Mouse (Mus musculus): Measurements from ENCODE around the gene Cyb5r4. TPM values are rescaled to one million over a fixed set of nuclear protein-coding genes. Genes with fewer than 3 reads are reported as not detected.

Gene Cyb5r4
- total and polyA plus RNA-seq, 3 experiments: 37.5 to 121 (median 80.6) TPM

DNA sequence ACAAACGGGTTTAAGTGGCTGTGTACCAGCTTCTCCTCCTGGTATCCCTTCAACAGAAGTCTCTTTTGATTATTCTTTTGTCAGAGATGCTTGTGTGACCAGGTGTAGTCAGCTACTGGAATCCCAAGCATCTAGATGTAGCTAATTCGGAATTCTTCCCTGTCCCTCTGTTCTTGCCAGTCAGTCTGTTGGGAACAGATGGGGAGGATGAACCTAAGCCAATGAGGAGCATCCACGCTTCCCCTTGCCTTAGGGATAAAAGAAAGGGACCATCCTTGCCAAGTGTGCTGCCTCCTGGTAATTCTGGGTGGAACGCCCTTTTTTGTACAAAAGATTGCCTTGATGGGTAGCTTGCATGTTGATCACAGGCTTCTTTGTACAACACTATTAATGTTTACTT, 48.3 kb upstream of the Cyb5r4 start:
- dilution Hi-C loops (cut with MboI; ENCODE audit: extremely low pct_ligation_motif_present, extremely low pct_unique_long_range_greater_than_20kb, low sequenced_read_pairs) (no loop called here), in situ Hi-C loops (cut with MboI; ENCODE audit: low pct_ligation_motif_present, low pct_unique_long_range_greater_than_20kb, low sequenced_read_pairs) (no loop called here)
- no peak for TF ChIP-seq TCF12 (IDR thresholded peaks at IDR 0.05; ENCODE audit: low read depth, low read length)
- no peak for TF ChIP-seq HCFC1 (IDR thresholded peaks at IDR 0.05; ENCODE audit: low read depth, low read length)
- TF ChIP-seq ETS1 (conservative IDR thresholded peaks at IDR 0.05; ENCODE audit: low read depth, low read length): no peak
- no peak for TF ChIP-seq SIN3A (IDR thresholded peaks at IDR 0.05; ENCODE audit: low read length)
- Histone ChIP-seq H3K9me3 (replicated peaks; ENCODE audit: low read length) (no peaks in the 10 kb centered on the region), H3K27me3 (replicated peaks) (no peaks in the 10 kb centered on the region), H3K4me3 (replicated peaks in 1 of 3; ENCODE audit: low read depth in 2 of 3, low read length in 2 of 3, poor library complexity in 1 of 3) (no peak overlapping the region), H3K4me1 (ENCODE audit: control insufficient read depth in 1 of 2, insufficient read depth in 2 of 2) (no peaks in the 10 kb centered on the region), H3K79me2 (replicated peaks; ENCODE audit: control insufficient read depth, extremely low read depth, insufficient read depth, poor library complexity, severe bottlenecking) (no peaks in the 10 kb centered on the region), H3K9ac (ENCODE audit: insufficient read depth, low read depth) (no peak overlapping the region), H3K27ac (ENCODE audit: insufficient read depth, low read depth) (no peak overlapping the region), H3K36me3 (replicated peaks in 1 of 2; ENCODE audit: control insufficient read depth in 1 of 2, insufficient read depth in 1 of 2, low read length in 1 of 2) (no peaks in the 10 kb centered on the region), H3K4me2 (ENCODE audit: insufficient read depth, low read depth, poor library complexity, severe bottlenecking) (no peak overlapping the region)
- DNase-seq (ENCODE audit: extremely low read depth): no peak

DNA sequence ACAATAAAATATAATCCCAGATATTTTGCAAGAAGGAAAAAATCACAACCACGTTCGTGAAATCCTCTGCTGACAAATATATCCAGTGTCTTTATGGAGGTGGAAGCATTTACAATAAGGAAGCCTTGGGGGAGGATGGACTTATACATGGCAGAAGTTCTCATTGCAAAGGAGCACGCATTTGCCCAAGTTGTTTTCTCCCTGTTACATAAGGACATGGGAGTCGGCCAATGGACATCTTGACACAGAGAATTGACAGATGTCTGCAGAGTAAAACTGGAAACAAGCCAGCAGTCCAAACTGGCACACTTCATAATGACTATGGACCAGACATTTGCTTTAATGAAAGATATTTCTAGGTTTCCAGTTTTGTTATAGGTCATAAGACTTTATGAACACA, 44.9 kb upstream of the Cyb5r4 start:
- no peaks in the 10 kb centered on the region for H3K9me3 ChIP-seq (replicated peaks; ENCODE audit: low read length)
- dilution Hi-C loops (cut with MboI; ENCODE audit: extremely low pct_ligation_motif_present, extremely low pct_unique_long_range_greater_than_20kb, low sequenced_read_pairs): no loop called here
- no peak overlapping the region for H3K4me2 ChIP-seq (ENCODE audit: insufficient read depth, low read depth, poor library complexity, severe bottlenecking)
- DNase-seq (ENCODE audit: extremely low read depth): no peak
- H3K79me2 ChIP-seq (replicated peaks; ENCODE audit: control insufficient read depth, extremely low read depth, insufficient read depth, poor library complexity, severe bottlenecking): no peaks in the 10 kb centered on the region
- no peak for TF ChIP-seq ZC3H11A (IDR thresholded peaks at IDR 0.05; ENCODE audit: low read depth, low read length)
- TF ChIP-seq E2F4 (IDR thresholded peaks at IDR 0.05; ENCODE audit: insufficient replicate concordance, low read depth, low read length): no peak
- TF ChIP-seq UBTF (IDR thresholded peaks at IDR 0.05; ENCODE audit: low read depth, low read length): no peak
- no peak for TF ChIP-seq MEF2A (IDR thresholded peaks at IDR 0.05; ENCODE audit: borderline replicate concordance, low read depth, low read length)
- TF ChIP-seq MAFK (IDR thresholded peaks at IDR 0.05; ENCODE audit: insufficient replicate concordance, low read length): no peak
- TF ChIP-seq CHD1 (IDR thresholded peaks at IDR 0.05; ENCODE audit: low read depth, low read length): no peak
- no peak for TF ChIP-seq NELFE (IDR thresholded peaks at IDR 0.05; ENCODE audit: low read depth, low read length)
- no peak overlapping the region for H3K9ac ChIP-seq (ENCODE audit: insufficient read depth, low read depth)
- no peak overlapping the region for H3K4me3 ChIP-seq (replicated peaks in 1 of 3; ENCODE audit: low read depth in 2 of 3, low read length in 2 of 3, poor library complexity in 1 of 3)
- H3K4me1 ChIP-seq (ENCODE audit: control insufficient read depth in 1 of 2, insufficient read depth in 2 of 2): peaks cover 6 to 12% of the 10 kb centered on the region in 2 experiments
- H3K27me3 ChIP-seq (replicated peaks): no peaks in the 10 kb centered on the region
- in situ Hi-C loops (cut with MboI; ENCODE audit: low pct_ligation_motif_present, low pct_unique_long_range_greater_than_20kb, low sequenced_read_pairs): no loop called here
- no peak overlapping the region for H3K27ac ChIP-seq (ENCODE audit: insufficient read depth, low read depth)
- H3K36me3 ChIP-seq (replicated peaks in 1 of 2; ENCODE audit: control insufficient read depth in 1 of 2, insufficient read depth in 1 of 2, low read length in 1 of 2): no peaks in the 10 kb centered on the region

DNA sequence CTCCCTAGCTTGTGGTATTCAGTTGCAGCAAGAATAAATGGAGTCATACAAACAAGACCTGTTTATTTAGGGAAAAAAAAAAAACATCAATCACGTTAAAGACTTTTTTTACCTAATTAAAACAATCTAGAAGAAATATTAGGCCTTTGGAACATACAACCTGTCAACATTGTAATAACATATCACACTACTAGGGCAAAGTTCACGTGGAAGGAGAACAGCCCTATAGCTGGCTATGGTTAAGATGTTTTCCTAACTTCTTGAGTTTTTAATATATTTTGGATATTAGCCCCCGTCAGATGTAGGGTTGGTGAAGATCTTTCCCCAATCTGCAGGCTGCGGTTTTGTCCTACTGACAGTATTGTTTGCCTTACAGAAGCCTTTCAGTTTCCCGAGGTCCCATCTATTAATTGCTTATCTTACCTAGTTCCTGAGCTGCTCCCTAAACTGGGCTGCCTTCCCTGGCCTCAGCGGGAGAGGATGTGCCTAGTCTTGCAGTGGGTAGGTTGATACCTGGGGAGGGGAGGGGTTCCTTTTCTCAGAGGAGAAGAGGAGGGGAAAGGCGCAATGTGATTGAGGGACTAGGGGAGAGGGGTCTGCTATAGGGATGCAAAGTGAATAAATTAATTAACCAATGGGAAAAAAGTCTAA, 43.4 kb upstream of the Cyb5r4 start:
- in situ Hi-C loops (cut with MboI; ENCODE audit: low pct_ligation_motif_present, low pct_unique_long_range_greater_than_20kb, low sequenced_read_pairs): no loop called here
- Histone ChIP-seq H3K4me1 (ENCODE audit: control insufficient read depth in 1 of 2, insufficient read depth in 2 of 2) (peaks cover 6 to 12% of the 10 kb centered on the region in 2 experiments), H3K79me2 (replicated peaks; ENCODE audit: control insufficient read depth, extremely low read depth, insufficient read depth, poor library complexity, severe bottlenecking) (no peaks in the 10 kb centered on the region), H3K4me2 (ENCODE audit: insufficient read depth, low read depth, poor library complexity, severe bottlenecking) (no peak overlapping the region), H3K27me3 (replicated peaks) (no peaks in the 10 kb centered on the region), H3K27ac (ENCODE audit: insufficient read depth, low read depth) (no peak overlapping the region), H3K4me3 (replicated peaks in 1 of 3; ENCODE audit: low read depth in 2 of 3, low read length in 2 of 3, poor library complexity in 1 of 3) (no peak overlapping the region), H3K9ac (ENCODE audit: insufficient read depth, low read depth) (no peak overlapping the region), H3K9me3 (replicated peaks; ENCODE audit: low read length) (no peaks in the 10 kb centered on the region), H3K36me3 (replicated peaks in 1 of 2; ENCODE audit: control insufficient read depth in 1 of 2, insufficient read depth in 1 of 2, low read length in 1 of 2) (no peaks in the 10 kb centered on the region)
- TF ChIP-seq MAFK (IDR thresholded peaks at IDR 0.05; ENCODE audit: insufficient replicate concordance, low read length) (no peak), ELF1 (IDR thresholded peaks at IDR 0.05; ENCODE audit: low read depth, low read length) (no peak), MAZ (IDR thresholded peaks at IDR 0.05; ENCODE audit: low read depth, low read length) (no peak), POLR2A (IDR thresholded peaks at IDR 0.05; ENCODE audit: low read depth, low read length) (no peak), NELFE (IDR thresholded peaks at IDR 0.05; ENCODE audit: low read depth, low read length) (no peak), TCF12 (IDR thresholded peaks at IDR 0.05; ENCODE audit: low read depth, low read length) (no peak), SMC3 (IDR thresholded peaks at IDR 0.05; ENCODE audit: low read depth, low read length) (no peak), UBTF (IDR thresholded peaks at IDR 0.05; ENCODE audit: low read depth, low read length) (no peak), SIN3A (IDR thresholded peaks at IDR 0.05; ENCODE audit: low read length) (no peak), CTCF (conservative IDR thresholded peaks at IDR 0.05 in 1 of 2, IDR thresholded peaks at IDR 0.05 in 1 of 2; ENCODE audit: low read depth in 2 of 2, low read length in 2 of 2) (no peak), ZC3H11A (IDR thresholded peaks at IDR 0.05; ENCODE audit: low read depth, low read length) (no peak), USF2 (conservative IDR thresholded peaks at IDR 0.05; ENCODE audit: low read depth, low read length) (no peak), ZKSCAN1 (IDR thresholded peaks at IDR 0.05; ENCODE audit: borderline replicate concordance, low read depth, low read length) (no peak), CHD2 (IDR thresholded peaks at IDR 0.05; ENCODE audit: low read length) (no peak), MYC (IDR thresholded peaks at IDR 0.05; ENCODE audit: low read depth, low read length) (no peak)
- DNase-seq (ENCODE audit: extremely low read depth): no peak
- dilution Hi-C loops (cut with MboI; ENCODE audit: extremely low pct_ligation_motif_present, extremely low pct_unique_long_range_greater_than_20kb, low sequenced_read_pairs): no loop called here
